ENCODE assay signal across 10 mouse cellular contexts in genomic region chr1:74298996-74299395, GRCm38 (mm10). TPM values are rescaled to one million over a fixed set of nuclear protein-coding genes. Genes with fewer than 3 reads are reported as not detected.
A peak's percentile ranks its signal among the peaks of the same experiment; 100 is the strongest.
DNase-seq lines count a peak whose midpoint lies in the region; ATAC-seq and TF ChIP-seq lines count a peak whose summit lies in the region.
"Had no signal": no experiment of that assay in that cellular context is flagged by ENCODE, and none has a peak within 500 bp of the region (broad histone marks: within the 10 kb centered on the region; RNA-seq: fewer than 3 reads in every experiment).

No protein-coding gene starts in this region.

- peaks cover 99% of the 10 kb centered on the region for H3K4me1 ChIP-seq in liver, embryonic 13.5 days (replicated peaks)
- H3K4me1 ChIP-seq in liver, embryonic 11.5 days (replicated peaks; ENCODE audit: control insufficient read depth, insufficient read depth, low read length), result peaks cover 57% of the 10 kb centered on the region
- H3K4me1 ChIP-seq in heart, embryonic 12.5 days (replicated peaks), result peaks cover 90% of the 10 kb centered on the region
- peaks cover 22% of the 10 kb centered on the region for H3K4me1 ChIP-seq in hindbrain, embryonic 14.5 days (replicated peaks; ENCODE audit: control insufficient read depth, insufficient read depth, low read length)

- no peaks in the 10 kb centered on the region for H3K9me3 ChIP-seq in liver, embryonic 13.5 days (replicated peaks)
- H3K9me3 ChIP-seq in liver, embryonic 11.5 days (ENCODE audit: control insufficient read depth, low read length), result no peaks in the 10 kb centered on the region
- H3K9me3 ChIP-seq in heart, embryonic 12.5 days (replicated peaks), result no peaks in the 10 kb centered on the region
- no peaks in the 10 kb centered on the region for H3K9me3 ChIP-seq in hindbrain, embryonic 14.5 days (ENCODE audit: control insufficient read depth, low read length)

- no peak overlapping the region for H3K4me2 ChIP-seq in liver, embryonic 13.5 days
- no peak overlapping the region for H3K4me2 ChIP-seq in liver, embryonic 11.5 days
- H3K4me2 ChIP-seq in heart, embryonic 12.5 days, result no peak overlapping the region
- H3K4me2 ChIP-seq in myocyte (ENCODE audit: low read depth), result peak overlapping the region; percentile 85
- no peak overlapping the region for H3K4me2 ChIP-seq in hindbrain, embryonic 14.5 days (replicated peaks)
- H3K4me2 ChIP-seq: lung, embryonic 14.5 days had no signal

- no peak overlapping the region for H3ac ChIP-seq in myocyte (ENCODE audit: control insufficient read depth, insufficient read length)

- 63% methylated on average over 5 of the region's 5 CpGs for WGBS in liver, embryonic 13.5 days (ENCODE audit: insufficient replicate concordance)
- WGBS in liver, embryonic 11.5 days, result 74% methylated on average over 5 of the region's 5 CpGs
- WGBS in heart, embryonic 12.5 days, result 48% methylated on average over 5 of the region's 5 CpGs
- 73% methylated on average over 5 of the region's 5 CpGs for WGBS in hindbrain, embryonic 14.5 days

- no peak for DNase-seq in liver, embryonic 13.5 days
- DNase-seq in liver, embryonic 11.5 days (ENCODE audit: low spot score), result no peak
- peak; percentile 48 to 58 for DNase-seq in cerebellum, postnatal 36 days
- no peak for DNase-seq in thymus, postnatal 10 days (ENCODE audit: low spot score in 2 of 2)
- DNase-seq in thymus, postnatal 14 days, result no peak
- DNase-seq in hindbrain, embryonic 14.5 days (ENCODE audit: low spot score), result no peak
- DNase-seq: lung, embryonic 14.5 days had no signal

- no peak overlapping the region for H3K27ac ChIP-seq in liver, embryonic 13.5 days
- no peak overlapping the region for H3K27ac ChIP-seq in liver, embryonic 11.5 days (ENCODE audit: low read depth, low read length)
- H3K27ac ChIP-seq in heart, embryonic 12.5 days (ENCODE audit: poor library complexity, severe bottlenecking), result peak overlapping the region; percentile 59
- H3K27ac ChIP-seq in hindbrain, embryonic 14.5 days, result no peak overlapping the region

- peak; percentile 47 for TF ChIP-seq POLR2A in myocyte (IDR thresholded peaks at IDR 0.05; ENCODE audit: insufficient read length, low read depth)

- H3K4me3 ChIP-seq in liver, embryonic 13.5 days (replicated peaks), result no peak overlapping the region
- no peak overlapping the region for H3K4me3 ChIP-seq in liver, embryonic 11.5 days (ENCODE audit: low read depth, low read length)
- H3K4me3 ChIP-seq in heart, embryonic 12.5 days, result no peak overlapping the region
- peak overlapping the region; percentile 2 for H3K4me3 ChIP-seq in myocyte
- no peak overlapping the region for H3K4me3 ChIP-seq in hindbrain, embryonic 14.5 days (replicated peaks; ENCODE audit: low read length)

- peaks cover 4% of the 10 kb centered on the region for H3K36me3 ChIP-seq in liver, embryonic 13.5 days
- H3K36me3 ChIP-seq in liver, embryonic 11.5 days (ENCODE audit: control insufficient read depth, insufficient read depth, low read length), result no peaks in the 10 kb centered on the region
- 0 out of 2 replicates have a peak, but pooled peaks cover 6% of the 10 kb centered on the region for H3K36me3 ChIP-seq in heart, embryonic 12.5 days
- H3K36me3 ChIP-seq in myocyte (ENCODE audit: control insufficient read depth, insufficient read depth), result peaks cover under 1% of the 10 kb centered on the region
- no peaks in the 10 kb centered on the region for H3K36me3 ChIP-seq in hindbrain, embryonic 14.5 days (replicated peaks; ENCODE audit: control insufficient read depth, insufficient read depth)

- ATAC-seq in liver, embryonic 13.5 days (ENCODE audit: low read depth), result no peak
- no peak for ATAC-seq in liver, embryonic 11.5 days (replicated peaks; ENCODE audit: low FRiP score)
- ATAC-seq in heart, embryonic 12.5 days (ENCODE audit: insufficient number of reproducible peaks, low FRiP score), result no peak
- no peak for ATAC-seq in hindbrain, embryonic 14.5 days (ENCODE audit: low FRiP score)
- ATAC-seq: activated CD4-positive, CD25-positive, alpha-beta regulatory T cell, adult 4 months had no signal

- H3K9ac ChIP-seq in liver, embryonic 13.5 days, result peak overlapping the region; percentile 37; the same call in 1 of the 2 replicates
- no peak overlapping the region for H3K9ac ChIP-seq in liver, embryonic 11.5 days (ENCODE audit: low read depth, low read length)
- H3K9ac ChIP-seq in heart, embryonic 12.5 days, result peak overlapping the region; percentile 48; the same call in 1 of the 2 replicates
- no peak overlapping the region for H3K9ac ChIP-seq in hindbrain, embryonic 14.5 days
- H3K9ac ChIP-seq: lung, embryonic 14.5 days had no signal

- H3K27me3 ChIP-seq in liver, embryonic 13.5 days, result no peaks in the 10 kb centered on the region
- H3K27me3 ChIP-seq in liver, embryonic 11.5 days (replicated peaks; ENCODE audit: control insufficient read depth, insufficient read depth, low read length), result no peaks in the 10 kb centered on the region
- no peaks in the 10 kb centered on the region for H3K27me3 ChIP-seq in heart, embryonic 12.5 days (replicated peaks)
- no peaks in the 10 kb centered on the region for H3K27me3 ChIP-seq in myocyte (ENCODE audit: control insufficient read depth, insufficient read depth, insufficient read length)
- peaks cover 16% of the 10 kb centered on the region for H3K27me3 ChIP-seq in hindbrain, embryonic 14.5 days (ENCODE audit: control insufficient read depth, insufficient read depth, low read length)

- H3K79me2 ChIP-seq in myocyte (ENCODE audit: control insufficient read depth, insufficient read depth), result peaks cover 62% of the 10 kb centered on the region

TF ChIP-seq in myocyte, 11 proteins besides CTCF, POLR2A, EP300 and RAD21:
- TF ChIP-seq USF1 (IDR thresholded peaks at IDR 0.05; ENCODE audit: low read depth), result no peak
- TF ChIP-seq POLR2AphosphoS2 (IDR thresholded peaks at IDR 0.05; ENCODE audit: insufficient read length, low read depth), result peak; percentile 72

RNA-seq across cellular contexts. Expression of gene Tmbim1, which starts 6.4 kb away (rescaled TPM):
- 15.9 and 18.0 TPM in 2 replicates for polyA plus RNA-seq in liver, embryonic 13.5 days (2015; fragmentation: Nextera tagmentation; extraction: Ambion mirVana)
- polyA plus RNA-seq in liver, embryonic 11.5 days (2014; fragmentation: Nextera tagmentation; extraction: Ambion mirVana), result 21.7 and 22.9 TPM in 2 replicates
- polyA plus RNA-seq in heart, embryonic 12.5 days (2016; fragmentation: Nextera tagmentation; extraction: Ambion mirVana), result 41.1 and 42.9 TPM in 2 replicates
- polyA plus RNA-seq in myocyte (2012; fragmentation: generic; extraction: Trizol), result 178 TPM
- 8.0 TPM in 2 replicates for polyA plus RNA-seq in hindbrain, embryonic 14.5 days (2014; fragmentation: Nextera tagmentation; extraction: Ambion mirVana)

RNA-seq across cellular contexts. Expression of gene Pnkd, which starts 14.3 kb away (rescaled TPM):
- polyA plus RNA-seq in liver, embryonic 13.5 days (2015; fragmentation: Nextera tagmentation; extraction: Ambion mirVana), result 36.5 and 39.8 TPM in 2 replicates
- polyA plus RNA-seq in liver, embryonic 11.5 days (2014; fragmentation: Nextera tagmentation; extraction: Ambion mirVana), result 79.7 and 84.3 TPM in 2 replicates
- 215 and 216 TPM in 2 replicates for polyA plus RNA-seq in heart, embryonic 12.5 days (2016; fragmentation: Nextera tagmentation; extraction: Ambion mirVana)
- polyA plus RNA-seq in myocyte (2012; fragmentation: generic; extraction: Trizol), result 93.7 TPM
- polyA plus RNA-seq in hindbrain, embryonic 14.5 days (2014; fragmentation: Nextera tagmentation; extraction: Ambion mirVana), result 146 and 149 TPM in 2 replicates

RNA-seq across cellular contexts. Expression of gene Aamp, which starts 14.5 kb away (rescaled TPM):
- 104 and 107 TPM in 2 replicates for polyA plus RNA-seq in liver, embryonic 13.5 days (2015; fragmentation: Nextera tagmentation; extraction: Ambion mirVana)
- 190 and 193 TPM in 2 replicates for polyA plus RNA-seq in liver, embryonic 11.5 days (2014; fragmentation: Nextera tagmentation; extraction: Ambion mirVana)
- 169 and 171 TPM in 2 replicates for polyA plus RNA-seq in heart, embryonic 12.5 days (2016; fragmentation: Nextera tagmentation; extraction: Ambion mirVana)
- 199 TPM for polyA plus RNA-seq in myocyte (2012; fragmentation: generic; extraction: Trizol)
- 188 and 201 TPM in 2 replicates for polyA plus RNA-seq in hindbrain, embryonic 14.5 days (2014; fragmentation: Nextera tagmentation; extraction: Ambion mirVana)

RNA-seq across cellular contexts. Expression of gene Gpbar1, which starts 20.6 kb away (rescaled TPM):
- 0.64 and 0.75 TPM in 2 replicates for polyA plus RNA-seq in liver, embryonic 13.5 days (2015; fragmentation: Nextera tagmentation; extraction: Ambion mirVana)
- polyA plus RNA-seq in liver, embryonic 11.5 days (2014; fragmentation: Nextera tagmentation; extraction: Ambion mirVana), result 2.8 and 3.2 TPM in 2 replicates
- polyA plus RNA-seq in heart, embryonic 12.5 days (2016; fragmentation: Nextera tagmentation; extraction: Ambion mirVana), result 0.37 and 0.41 TPM in 2 replicates
- polyA plus RNA-seq in myocyte (2012; fragmentation: generic; extraction: Trizol), result 0.14 TPM
- 0.19 TPM in 1 of 2 replicates, not detected in the other for polyA plus RNA-seq in hindbrain, embryonic 14.5 days (2014; fragmentation: Nextera tagmentation; extraction: Ambion mirVana)

Comparison
In these comparisons a context has a peak if more than half of its experiments do, and no peak if none do; other contexts are left out.
1. H3K9ac ChIP-seq: peak in liver, embryonic 13.5 days (single experiment) and heart, embryonic 12.5 days (single experiment); none in liver, embryonic 11.5 days (single experiment) and hindbrain, embryonic 14.5 days (single experiment).
2. DNase-seq: peak in cerebellum, postnatal 36 days (2 of 2); none in liver, embryonic 13.5 days (single experiment), liver, embryonic 11.5 days (single experiment), thymus, postnatal 10 days (0 of 2), thymus, postnatal 14 days (single experiment) and hindbrain, embryonic 14.5 days (single experiment).